Mouse (Mus musculus) small intestine, adult 2 months (tissue): ENCODE results near the gene Inpp5a.

Source experiments
- CTCF ChIP-seq: fragments of 200-500 bp; IDR thresholded peaks from 2 replicates; pipeline ENCODE4 v1.5.1; 2012; ENCODE audit warnings: low read depth, mild to moderate bottlenecking, control low read depth, inconsistent platforms, low read length, moderate library complexity, mixed read lengths; ENCODE audit not compliant: insufficient replicate concordance, insufficient read length; ENCODE audit errors: extremely low read depth
- POLR2A ChIP-seq: fragments of 200-500 bp; IDR thresholded peaks from 2 replicates; pipeline ENCODE4 v1.6.1; 2012; ENCODE audit warnings: low read depth, mild to moderate bottlenecking, control low read depth, inconsistent platforms, low read length, moderate library complexity

DNA sequence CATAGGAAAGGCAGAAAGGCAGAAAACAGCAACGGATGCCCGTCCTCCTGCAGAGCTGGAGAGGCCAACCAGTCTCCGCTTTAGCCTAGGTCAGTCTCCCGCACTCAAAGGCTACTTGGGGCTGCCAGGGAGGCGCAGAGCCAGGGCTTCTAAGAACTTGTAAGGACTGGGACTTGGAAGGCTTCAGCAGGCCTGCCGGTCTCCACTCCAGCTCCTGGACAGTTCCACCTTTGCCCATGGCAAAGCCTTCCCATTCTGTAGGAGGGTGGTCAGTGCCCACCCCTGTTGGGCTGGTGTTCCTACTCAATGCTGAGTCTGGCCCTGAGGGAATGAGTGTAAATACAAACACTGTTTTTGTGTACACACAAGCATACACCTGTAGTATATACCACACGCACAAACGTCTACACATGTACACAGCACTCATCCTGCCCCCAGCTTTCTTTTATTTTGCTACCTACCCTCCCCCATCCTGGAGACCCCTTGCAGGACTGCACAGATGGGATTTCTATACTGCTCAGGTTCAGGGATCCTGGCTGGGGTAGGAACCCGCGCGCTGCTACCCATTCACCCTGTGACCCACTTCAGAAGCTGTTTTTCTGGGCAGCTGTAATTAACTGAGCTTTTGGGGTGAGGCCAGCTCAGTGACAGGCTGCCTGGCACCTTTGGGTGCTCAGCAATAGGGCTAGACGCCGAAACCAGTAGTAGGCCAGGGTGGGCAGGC, 25.5 kb upstream of the Inpp5a start:
- TF ChIP-seq POLR2A (peak; percentile 25; the same call in 1 of the 2 replicates), CTCF (no peak)
